Comparison of ENCODE assay signal across 18 mouse cellular contexts in genomic region chr5:131192311-131192710, GRCm38 (mm10).
"Had no signal": no experiment of that assay in that cellular context is flagged by ENCODE, and none has a peak within 500 bp of the region (broad histone marks: within the 10 kb centered on the region; RNA-seq: fewer than 3 reads in every experiment).

No protein-coding gene starts in this region.

- DNase-seq: lung, adult 18-20 months; lung, embryonic 14.5 days; lung, postnatal 10 days; lung, postnatal 4 days; right cerebral cortex, adult 18-20 months; right cerebral cortex, postnatal 14 days; thymus, adult 2 months; thymus, postnatal 25 days; thymus, postnatal 4 days had no signal

- ATAC-seq: midbrain, embryonic 15.5 days had no signal

- H3K27ac ChIP-seq: liver, embryonic 14.5 days; midbrain, embryonic 10.5 days; midbrain, embryonic 12.5 days; midbrain, embryonic 15.5 days; neural tube, embryonic 13.5 days; neural tube, embryonic 15.5 days; stomach, embryonic 15.5 days; stomach, postnatal 0 days had no signal

- H3K9ac ChIP-seq: liver, embryonic 14.5 days; lung, embryonic 14.5 days; midbrain, embryonic 12.5 days; midbrain, embryonic 15.5 days; neural tube, embryonic 13.5 days; neural tube, embryonic 15.5 days; stomach, embryonic 15.5 days had no signal

- H3K4me2 ChIP-seq: lung, embryonic 14.5 days; midbrain, embryonic 12.5 days; midbrain, embryonic 15.5 days; neural tube, embryonic 13.5 days; neural tube, embryonic 15.5 days; stomach, embryonic 15.5 days had no signal

- H3K4me3 ChIP-seq: midbrain, embryonic 10.5 days; midbrain, embryonic 12.5 days; midbrain, embryonic 15.5 days; myocyte; neural tube, embryonic 13.5 days; neural tube, embryonic 15.5 days; stomach, embryonic 15.5 days had no signal

- H3K36me3 ChIP-seq: midbrain, embryonic 10.5 days; midbrain, embryonic 12.5 days; midbrain, embryonic 15.5 days; neural tube, embryonic 13.5 days; neural tube, embryonic 15.5 days; stomach, embryonic 15.5 days had no signal

- H3K9me3 ChIP-seq: midbrain, embryonic 10.5 days; midbrain, embryonic 12.5 days; midbrain, embryonic 15.5 days; neural tube, embryonic 13.5 days; neural tube, embryonic 15.5 days; stomach, embryonic 15.5 days had no signal

- H3K4me1 ChIP-seq: midbrain, embryonic 10.5 days; midbrain, embryonic 12.5 days; midbrain, embryonic 15.5 days; neural tube, embryonic 13.5 days; neural tube, embryonic 15.5 days; stomach, embryonic 15.5 days had no signal

- H3K27me3 ChIP-seq: midbrain, embryonic 12.5 days; midbrain, embryonic 15.5 days; neural tube, embryonic 13.5 days; neural tube, embryonic 15.5 days; stomach, embryonic 15.5 days had no signal
